Mouse (Mus musculus) olfactory bulb, adult 2 months (tissue): Measurements from ENCODE around the gene Cd33. TPM values are rescaled to one million over a fixed set of nuclear protein-coding genes. Genes with fewer than 3 reads are reported as not detected.

Experiments used
- H3K27ac ChIP-seq: fragments of 200-500 bp; 2 replicates; pipeline ENCODE4 v1.5.1; 2012; ENCODE audit warnings: low read depth, low read length; ENCODE audit not compliant: insufficient read depth
- H3K4me1 ChIP-seq: fragments of 200-500 bp; 2 replicates; pipeline ENCODE4 v1.6.1; 2012; ENCODE audit warnings: low read length; ENCODE audit not compliant: control insufficient read depth, insufficient read depth
- H3K4me3 ChIP-seq: fragments of 200-500 bp; 2 replicates; pipeline ENCODE4 v1.5.1; 2012; ENCODE audit warnings: mild to moderate bottlenecking, low read depth, low read length, moderate library complexity; ENCODE audit not compliant: insufficient read depth
- CTCF ChIP-seq: fragments of 200-500 bp; IDR thresholded peaks from 2 replicates; pipeline ENCODE4 v1.5.1; 2012; ENCODE audit warnings: low read depth, mild to moderate bottlenecking, low read length, moderate library complexity; ENCODE audit not compliant: insufficient read depth
- POLR2A ChIP-seq: fragments of 200-500 bp; IDR thresholded peaks from 2 replicates; pipeline ENCODE4 v1.6.1; 2012; ENCODE audit warnings: mild to moderate bottlenecking, low read depth, low read length, moderate library complexity; ENCODE audit not compliant: insufficient read depth
- WGBS: fragments of 180-500 bp; shearing (Covaris S2); methylation state at CpG from one replicate; pipeline ENCODE4 v1.1.7; 2018; 5-methylcytosine and 5-hydroxymethylcytosine counted together
- polyA plus RNA-seq: library from polyadenylated mRNA; stranded (reverse); fragments of >200 nt; gene quantifications from 2 replicates; pipeline ENCODE4 v1.2.4, GENCODE M21; 2012; ENCODE audit warnings: low replicate concordance; ENCODE audit not compliant: missing spikeins, insufficient read depth, insufficient read length

Cd33 gene
- polyA plus RNA-seq, 1 experiment = not detected

- WGBS = 2% methylated on average over 12 of the region's 13 CpGs
- peak overlapping the region; percentile 51 for H3K4me3 ChIP-seq
- TF ChIP-seq CTCF = no peak
- TF ChIP-seq POLR2A = peak; percentile 30; the same call in 1 of the 2 replicates
These were observed 54.0 kb downstream of the Cd33 start for GRCm38 (mm10) chr7:43490182-43490584.

GRCm38 (mm10) chr7:43489631-43490125 is 54.5 kb downstream of the Cd33 start, which contains the start of gene Iglon5:
Gene Iglon5, minus strand, starts transcription at chr7:43490075.
- WGBS = 2% methylated on average over 23 of the region's 41 CpGs
- peak within 1 kb of the TSS; percentile 66 for H3K4me3 ChIP-seq
- peaks cover 22% of the 10 kb centered on the region for H3K4me1 ChIP-seq
- H3K27ac ChIP-seq = peak within 1 kb of the TSS; percentile 91
- TF ChIP-seq POLR2A = no peak
- no peak for TF ChIP-seq CTCF

More at GRCm38 (mm10) chr7:43490182-43490584, 54.0 kb downstream of the Cd33 start:
- H3K4me1 ChIP-seq = peaks cover 22% of the 10 kb centered on the region
- H3K27ac ChIP-seq = peak overlapping the region; percentile 76

- Histone ChIP-seq H3K4me3 (peak overlapping the region; percentile 66), H3K27ac (peak overlapping the region; percentile 91), H3K4me1 (peaks cover 22% of the 10 kb centered on the region)
- TF ChIP-seq CTCF (no peak), POLR2A (no peak)
- WGBS = 14% methylated on average over 5 of the region's 5 CpGs
These were observed 55.6 kb downstream of the Cd33 start for GRCm38 (mm10) chr7:43488646-43489045.

- WGBS = 44% methylated on average over 10 of the region's 10 CpGs
These were observed 61.0 kb downstream of the Cd33 start for GRCm38 (mm10) chr7:43483236-43483635.

GRCm38 (mm10) chr7:43482090-43482716 is 62.0 kb downstream of the Cd33 start:
- TF ChIP-seq CTCF (no peak), POLR2A (no peak)
- peaks cover 49% of the 10 kb centered on the region for H3K4me1 ChIP-seq
- WGBS = 30% methylated on average over 8 of the region's 8 CpGs
- no peak overlapping the region for H3K4me3 ChIP-seq
- H3K27ac ChIP-seq = peak overlapping the region; percentile 93

More at GRCm38 (mm10) chr7:43483236-43483635, 61.0 kb downstream of the Cd33 start:
- Histone ChIP-seq H3K4me3 (no peak overlapping the region), H3K27ac (no peak overlapping the region; the same call in 1 of the 2 replicates), H3K4me1 (peaks cover 46% of the 10 kb centered on the region)
- TF ChIP-seq CTCF (no peak), POLR2A (no peak)

- Histone ChIP-seq H3K4me1 (peaks cover 47% of the 10 kb centered on the region), H3K27ac (peak overlapping the region; percentile 93), H3K4me3 (no peak overlapping the region)
- TF ChIP-seq CTCF (no peak), POLR2A (no peak)
- WGBS = 16% methylated on average over 3 of the region's 3 CpGs
These were observed 63.0 kb downstream of the Cd33 start for GRCm38 (mm10) chr7:43481191-43481590.

GRCm38 (mm10) chr7:43476376-43476775 is 67.9 kb downstream of the Cd33 start:
- no peak overlapping the region for H3K4me3 ChIP-seq
- 54% methylated on average over 13 of the region's 13 CpGs for WGBS
- TF ChIP-seq CTCF (no peak), POLR2A (no peak)
- H3K27ac ChIP-seq = no peak overlapping the region
- peaks cover 37% of the 10 kb centered on the region for H3K4me1 ChIP-seq

- no peak overlapping the region for H3K27ac ChIP-seq
- H3K4me3 ChIP-seq = no peak overlapping the region
- peaks cover 36% of the 10 kb centered on the region for H3K4me1 ChIP-seq
- WGBS = 53% methylated on average over 23 of the region's 23 CpGs
- TF ChIP-seq POLR2A (no peak), CTCF (no peak)
These were observed 68.5 kb downstream of the Cd33 start for GRCm38 (mm10) chr7:43475706-43476105.

Other genes with a start within 250 kb of the Cd33 start
- not detected in 2 replicates for gene Zfp715, start 231.1 kb downstream of the Cd33 start, polyA plus RNA-seq
- not detected in 2 replicates for gene Siglecf, start 193.1 kb downstream of the Cd33 start, polyA plus RNA-seq
- not detected in 2 replicates for gene Siglecg, start 136.2 kb downstream of the Cd33 start, polyA plus RNA-seq
- not detected in 2 replicates for gene Lim2, start 116.8 kb downstream of the Cd33 start, polyA plus RNA-seq
- gene Nkg7, start 107.4 kb downstream of the Cd33 start, polyA plus RNA-seq = not detected in 2 replicates
- not detected in 2 replicates for gene Cldnd2, start 103.6 kb downstream of the Cd33 start, polyA plus RNA-seq
- not detected in 2 replicates for gene Etfb, start 100.3 kb downstream of the Cd33 start, polyA plus RNA-seq
- gene Gm45233, start 100.3 kb downstream of the Cd33 start, polyA plus RNA-seq = not detected in 2 replicates
- gene Vsig10l, start 81.3 kb downstream of the Cd33 start, polyA plus RNA-seq = not detected in 2 replicates
- gene Iglon5, start 54.4 kb downstream of the Cd33 start, polyA plus RNA-seq = not detected in 2 replicates
- gene 4931406B18Rik, start 38.5 kb downstream of the Cd33 start, polyA plus RNA-seq = not detected in 2 replicates
- gene Zfp658, start 17.8 kb upstream of the Cd33 start, polyA plus RNA-seq = not detected in 2 replicates
- gene Zfp719, start 35.2 kb upstream of the Cd33 start, polyA plus RNA-seq = not detected in 2 replicates
- not detected in 2 replicates for gene Zfp819, start 62.7 kb upstream of the Cd33 start, polyA plus RNA-seq
- gene Ceacam18, start 90.3 kb upstream of the Cd33 start, polyA plus RNA-seq = not detected in 2 replicates
- not detected in 2 replicates for gene Siglece, start 115.7 kb upstream of the Cd33 start, polyA plus RNA-seq
- not detected in 2 replicates for gene Ctu1, start 127.6 kb upstream of the Cd33 start, polyA plus RNA-seq
- not detected in 2 replicates for gene Klk14, start 146.0 kb upstream of the Cd33 start, polyA plus RNA-seq
- gene Klk13, start 168.1 kb upstream of the Cd33 start, polyA plus RNA-seq = not detected in 2 replicates
- not detected in 2 replicates for gene Klk12, start 224.5 kb upstream of the Cd33 start, polyA plus RNA-seq
- gene Klk11, start 230.2 kb upstream of the Cd33 start, polyA plus RNA-seq = not detected in 2 replicates
- gene Klk10, start 236.6 kb upstream of the Cd33 start, polyA plus RNA-seq = not detected in 2 replicates
- not detected in 2 replicates for gene Klk9, start 247.5 kb upstream of the Cd33 start, polyA plus RNA-seq